Mouse (Mus musculus) frontal cortex, postnatal 14 days (tissue): ENCODE data around the gene Zfp882.
A peak's percentile ranks its signal among the peaks of the same experiment; 100 is the strongest.
"Not testable (repeated sequence)": the region's sequence is repeated elsewhere in the genome, so short reads cannot be mapped to it uniquely, and the experiment has no call there.

Source experiments
- DNase-seq, 2 experiments: peaks; one replicate each; pipeline ENCODE4 v3.0.0; 2022; ENCODE audit warnings: low spot score in 2 of 2

Gene Zfp882

GRCm38 (mm10) chr8:71908309-71909261, at the start of gene Zfp882, which contains the start of gene Zfp617:
Gene Zfp882, plus strand, starts transcription at chr8:71908608.
Gene Zfp617, plus strand, starts transcription at chr8:71908635.
- DNase-seq, result peak; percentile 82 to 85

- DNase-seq, result not testable (repeated sequence)
These were observed 46.9 kb upstream of the Zfp882 start for GRCm38 (mm10) chr8:71861551-71861950.

GRCm38 (mm10) chr8:71862038-71862437, 46.4 kb upstream of the Zfp882 start:
- not testable (repeated sequence) for DNase-seq

- DNase-seq, result peak; percentile 54 to 56
These were observed 26.7 kb upstream of the Zfp882 start, which contains the start of gene Zfp709 for GRCm38 (mm10) chr8:71881618-71882274. Gene Zfp709, plus strand, starts transcription at chr8:71882019.

- not testable (repeated sequence) for DNase-seq
These were observed 7.7 kb upstream of the Zfp882 start for GRCm38 (mm10) chr8:71900666-71901065.

- not testable (repeated sequence) for DNase-seq
These were observed 5.3 kb upstream of the Zfp882 start for GRCm38 (mm10) chr8:71903084-71903483.

GRCm38 (mm10) chr8:71906809-71907208, 1.6 kb upstream of the Zfp882 start:
- no peak for DNase-seq

GRCm38 (mm10) chr8:71907798-71908257, 580 bp upstream of the Zfp882 start:
- DNase-seq, result no peak

GRCm38 (mm10) chr8:71912286-71912685, 3.9 kb downstream of the Zfp882 start:
- DNase-seq, result no peak

GRCm38 (mm10) chr8:71922567-71923401, 14.4 kb downstream of the Zfp882 start:
- peak; percentile 92 to 93 for DNase-seq

GRCm38 (mm10) chr8:71925791-71926190, 17.4 kb downstream of the Zfp882 start:
- no peak for DNase-seq

GRCm38 (mm10) chr8:71926551-71926950, 18.1 kb downstream of the Zfp882 start:
- DNase-seq, result no peak

GRCm38 (mm10) chr8:71927779-71928178, 19.4 kb downstream of the Zfp882 start:
- no peak for DNase-seq

GRCm38 (mm10) chr8:71938037-71938436, 29.6 kb downstream of the Zfp882 start:
- not testable (repeated sequence) for DNase-seq

- no peak for DNase-seq
These were observed 32.1 kb downstream of the Zfp882 start for GRCm38 (mm10) chr8:71940293-71941208.

GRCm38 (mm10) chr8:71941776-71942175, 33.4 kb downstream of the Zfp882 start:
- DNase-seq, result no peak

GRCm38 (mm10) chr8:71948624-71949023, 40.2 kb downstream of the Zfp882 start:
- no peak for DNase-seq

- peak; percentile 96 to 99 for DNase-seq
These were observed 42.2 kb downstream of the Zfp882 start, which contains the start of gene Zfp961 for GRCm38 (mm10) chr8:71950482-71951221. Gene Zfp961, plus strand, starts transcription at chr8:71951038.

- DNase-seq, result no peak
These were observed 43.2 kb downstream of the Zfp882 start for GRCm38 (mm10) chr8:71951436-71952161.
